Mouse (Mus musculus) neural tube, embryonic 15.5 days (tissue): ENCODE measurements around the gene Zbtb9. TPM values are rescaled to one million over a fixed set of nuclear protein-coding genes. Genes with fewer than 3 reads are reported as not detected.

ENCODE experiments used
- ATAC-seq: fragments of 200-750 bp; cut with Nextera tagmentation; 2 replicates; pipeline ENCODE4 v1.8.0; 2017; ENCODE audit warnings: mild to moderate bottlenecking, moderate TSS enrichment, moderate library complexity; ENCODE audit not compliant: low FRiP score
- H3K27ac ChIP-seq: fragments of 300-500 bp; sonication (generic); replicated peaks from 2 replicates; pipeline ENCODE4 v1.5.1; 2015; ENCODE audit warnings: mild to moderate bottlenecking, inconsistent platforms
- H3K27me3 ChIP-seq: fragments of 300-500 bp; sonication (generic); replicated peaks from 2 replicates; pipeline ENCODE4 v1.6.1; 2015; ENCODE audit warnings: inconsistent platforms
- H3K36me3 ChIP-seq: fragments of 300-500 bp; sonication (generic); 2 replicates; pipeline ENCODE4 v1.6.1; 2015; ENCODE audit warnings: inconsistent platforms
- H3K4me1 ChIP-seq: fragments of 300-500 bp; sonication (generic); 2 replicates; pipeline ENCODE4 v1.6.1; 2015; ENCODE audit warnings: inconsistent platforms
- H3K4me2 ChIP-seq: fragments of 300-500 bp; sonication (generic); 2 replicates; pipeline ENCODE4 v1.6.1; 2015; ENCODE audit warnings: inconsistent platforms, mild to moderate bottlenecking, moderate library complexity
- H3K4me3 ChIP-seq: fragments of 300-500 bp; sonication (generic); replicated peaks from 2 replicates; pipeline ENCODE4 v1.5.1; 2015; ENCODE audit warnings: mild to moderate bottlenecking, inconsistent platforms
- H3K9ac ChIP-seq: fragments of 300-500 bp; sonication (generic); replicated peaks from 2 replicates; pipeline ENCODE4 v1.6.1; 2015; ENCODE audit warnings: mild to moderate bottlenecking, inconsistent platforms
- H3K9me3 ChIP-seq: fragments of 300-500 bp; sonication (generic); replicated peaks from 2 replicates; pipeline ENCODE4 v1.6.1; 2016; ENCODE audit warnings: inconsistent platforms
- WGBS: fragments of 180-500 bp; shearing (Covaris S2); methylation state at CpG from one replicate; pipeline ENCODE4 v1.1.7; 2015; ENCODE audit warnings: mixed read lengths; 5-methylcytosine and 5-hydroxymethylcytosine counted together
- polyA plus RNA-seq: library from polyadenylated mRNA; unstranded; fragments of >200 nt; fragmentation: Nextera tagmentation; extraction: Ambion mirVana; gene quantifications from 2 replicates; pipeline ENCODE4 v1.2.1, GENCODE M21; 2015

Gene Zbtb9
- polyA plus RNA-seq, 1 experiment from 2014 or later, result 15.9 TPM

DNA sequence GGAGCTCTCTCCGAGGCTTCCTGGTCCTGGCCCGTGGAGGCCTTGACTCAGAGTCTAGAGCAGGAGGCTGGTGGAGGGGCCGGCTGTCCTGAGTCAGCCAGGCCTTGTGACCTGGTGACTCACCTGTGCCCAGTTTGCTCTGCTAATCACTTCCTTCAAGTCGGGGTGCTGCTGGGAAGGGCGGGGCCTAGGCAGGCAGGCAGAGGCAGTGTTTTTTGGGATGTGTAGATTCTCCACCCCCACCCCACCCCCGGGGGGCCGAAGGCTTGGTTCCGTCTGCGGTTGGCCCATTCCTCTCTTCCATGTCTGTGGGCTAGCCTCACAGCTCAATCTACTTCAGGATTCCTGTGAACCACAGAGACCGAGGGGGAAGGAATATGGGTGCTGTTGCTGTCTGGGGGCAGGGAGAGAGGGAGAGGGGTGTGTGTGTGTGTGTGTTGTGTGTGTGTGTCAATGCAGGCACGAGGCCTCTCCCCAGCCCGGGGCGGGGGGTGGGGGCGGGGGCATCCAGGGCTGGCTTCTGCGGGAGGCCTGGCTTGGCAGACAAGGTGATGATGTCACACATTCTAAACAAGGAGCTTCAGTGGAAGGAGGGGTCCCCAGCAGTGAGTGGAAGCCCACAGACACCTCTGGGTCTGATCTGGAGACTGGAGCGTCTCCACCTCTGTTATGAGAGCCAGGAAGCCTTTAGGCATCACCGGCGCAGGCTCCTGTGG lies 65.5 kb downstream of the Zbtb9 start:
- ATAC-seq, result no peak
- Histone ChIP-seq H3K27me3 (0 out of 2 replicates have a peak, but pooled peaks cover 3% of the 10 kb centered on the region), H3K4me2 (no peak overlapping the region), H3K4me1 (peaks cover 28% of the 10 kb centered on the region), H3K4me3 (no peak overlapping the region), H3K36me3 (no peaks in the 10 kb centered on the region), H3K27ac (no peak overlapping the region), H3K9ac (no peak overlapping the region), H3K9me3 (no peaks in the 10 kb centered on the region)
- WGBS, result 44% methylated on average over 18 of the region's 18 CpGs

GRCm38 (mm10) chr17:27039432-27040102 lies 66.6 kb downstream of the Zbtb9 start:
- Histone ChIP-seq H3K9ac (no peak overlapping the region), H3K4me2 (no peak overlapping the region), H3K4me3 (no peak overlapping the region), H3K9me3 (no peaks in the 10 kb centered on the region), H3K4me1 (peaks cover 28% of the 10 kb centered on the region), H3K27ac (no peak overlapping the region), H3K36me3 (no peaks in the 10 kb centered on the region), H3K27me3 (0 out of 2 replicates have a peak, but pooled peaks cover 3% of the 10 kb centered on the region)
- WGBS, result 71% methylated on average over 10 of the region's 10 CpGs
- ATAC-seq, result no peak

DNA sequence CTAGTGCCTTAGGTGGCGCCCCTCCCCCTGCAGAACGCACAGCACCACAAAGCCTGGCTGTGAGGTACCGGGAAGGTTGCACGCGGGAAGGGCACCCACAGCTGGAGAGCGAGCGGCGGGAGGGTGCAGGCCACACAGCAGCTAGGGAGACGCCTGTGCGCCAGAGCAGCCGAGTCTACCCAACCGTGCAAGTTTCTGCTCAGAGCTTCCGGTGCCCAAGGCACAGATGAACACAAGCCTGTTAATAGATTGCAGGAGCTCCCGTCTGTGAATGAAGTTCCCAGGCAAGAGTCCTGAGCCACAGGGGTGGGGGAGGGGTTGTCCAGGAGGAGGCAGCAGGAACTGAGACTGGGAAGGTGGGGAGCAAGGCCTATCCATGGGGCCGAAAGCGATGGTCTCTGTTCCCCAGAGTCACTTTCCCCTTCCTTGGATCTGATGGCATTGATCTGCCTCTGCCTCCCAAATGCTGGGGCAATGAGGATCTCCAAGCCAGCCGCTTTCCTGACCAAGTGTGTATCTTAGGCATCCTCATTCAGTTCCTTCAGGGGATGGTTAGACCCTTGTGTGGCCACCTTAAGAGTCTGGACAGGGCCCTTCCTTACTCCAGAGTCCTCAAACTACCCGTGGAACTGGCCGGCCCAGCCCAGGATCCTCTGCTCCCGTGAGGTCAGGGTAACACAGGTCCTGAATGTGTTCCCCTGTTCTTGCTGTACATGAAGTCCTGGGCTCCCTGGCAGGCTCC lies 67.5 kb downstream of the Zbtb9 start:
- H3K9ac ChIP-seq, result no peak overlapping the region
- H3K27ac ChIP-seq, result no peak overlapping the region
- H3K27me3 ChIP-seq, result 0 out of 2 replicates have a peak, but pooled peaks cover 3% of the 10 kb centered on the region
- H3K4me2 ChIP-seq, result peak overlapping the region; percentile 19; the same call in 1 of the 2 replicates
- no peaks in the 10 kb centered on the region for H3K36me3 ChIP-seq
- 20% methylated on average over 20 of the region's 20 CpGs for WGBS
- ATAC-seq, result no peak
- peaks cover 28% of the 10 kb centered on the region for H3K4me1 ChIP-seq
- H3K9me3 ChIP-seq, result no peaks in the 10 kb centered on the region
- H3K4me3 ChIP-seq, result no peak overlapping the region

DNA sequence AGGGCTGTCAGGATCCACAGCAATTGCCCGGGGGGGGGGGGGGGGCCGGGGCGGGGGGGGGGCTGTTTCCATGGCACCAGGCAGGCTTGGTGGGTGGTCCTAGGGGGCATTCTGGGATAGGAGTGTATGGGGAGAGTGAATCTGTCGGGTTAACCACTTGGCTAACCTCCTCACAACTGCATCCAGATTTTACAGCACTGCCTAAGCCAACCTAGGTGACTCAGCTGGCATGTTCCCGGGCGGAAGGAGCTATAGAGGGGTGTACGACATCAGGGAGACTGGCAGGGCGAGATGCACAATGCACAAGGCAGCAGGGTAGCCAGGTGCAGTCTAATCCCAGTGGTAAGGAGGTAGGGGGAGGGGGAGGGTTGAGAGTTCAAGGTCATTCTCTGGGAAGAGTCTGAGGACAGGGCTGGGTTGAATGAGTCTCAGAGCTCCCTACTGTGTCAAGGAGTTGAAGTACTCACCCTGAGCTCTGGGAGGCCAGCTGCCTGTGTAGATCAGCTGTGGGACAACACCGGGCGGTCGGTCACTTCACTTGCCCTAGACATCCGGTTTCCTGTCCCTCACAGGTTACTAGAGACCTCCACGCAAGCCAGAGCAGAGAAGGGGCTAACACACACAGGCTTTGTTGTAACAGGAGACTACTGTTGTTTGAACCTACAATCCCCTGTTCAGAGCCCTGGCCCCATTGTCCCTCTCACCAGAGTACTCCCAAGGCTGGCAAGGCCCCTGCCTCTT lies 68.2 kb downstream of the Zbtb9 start:
- Histone ChIP-seq H3K4me1 (peaks cover 28% of the 10 kb centered on the region), H3K4me3 (no peak overlapping the region), H3K4me2 (no peak overlapping the region), H3K27ac (no peak overlapping the region), H3K9ac (no peak overlapping the region), H3K27me3 (0 out of 2 replicates have a peak, but pooled peaks cover 3% of the 10 kb centered on the region), H3K36me3 (no peaks in the 10 kb centered on the region), H3K9me3 (no peaks in the 10 kb centered on the region)
- WGBS, result 47% methylated on average over 11 of the region's 13 CpGs
- ATAC-seq, result no peak; the same call in 1 of the 2 replicates

- Histone ChIP-seq H3K9ac (no peak overlapping the region), H3K27ac (no peak overlapping the region), H3K4me1 (peaks cover 28% of the 10 kb centered on the region), H3K4me2 (no peak overlapping the region), H3K9me3 (no peaks in the 10 kb centered on the region), H3K27me3 (0 out of 2 replicates have a peak, but pooled peaks cover 3% of the 10 kb centered on the region), H3K36me3 (no peaks in the 10 kb centered on the region), H3K4me3 (no peak overlapping the region)
- ATAC-seq, result no peak
- 84% methylated on average over 2 of the region's 2 CpGs for WGBS
Measured at GRCm38 (mm10) chr17:27041787-27042055, 68.8 kb downstream of the Zbtb9 start.

DNA sequence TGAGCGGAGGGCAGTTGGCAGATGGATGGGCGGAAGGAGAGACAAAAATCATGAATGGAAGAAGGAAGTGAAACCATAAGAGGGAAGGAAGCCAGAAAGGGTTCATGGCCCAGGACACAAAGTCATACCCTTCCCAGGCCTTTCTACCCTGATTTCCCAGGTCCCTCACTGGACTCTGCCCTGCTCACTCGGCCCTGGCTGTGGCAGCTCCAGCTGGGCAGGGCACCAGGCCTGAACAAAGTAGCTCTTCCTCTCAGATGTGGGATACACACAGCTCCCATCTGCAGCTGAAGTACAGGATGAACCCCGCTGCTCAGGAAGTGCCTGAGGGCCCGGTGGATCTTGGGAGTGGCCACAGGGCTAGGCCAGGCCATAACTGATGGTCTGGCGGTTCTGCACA lies 69.9 kb downstream of the Zbtb9 start:
- Histone ChIP-seq H3K27me3 (0 out of 2 replicates have a peak, but pooled peaks cover 3% of the 10 kb centered on the region), H3K9ac (no peak overlapping the region), H3K36me3 (no peaks in the 10 kb centered on the region), H3K4me2 (no peak overlapping the region), H3K9me3 (no peaks in the 10 kb centered on the region), H3K4me1 (peaks cover 28% of the 10 kb centered on the region), H3K27ac (no peak overlapping the region), H3K4me3 (no peak overlapping the region)
- no peak for ATAC-seq
- WGBS, result 73% methylated on average over 6 of the region's 6 CpGs

DNA sequence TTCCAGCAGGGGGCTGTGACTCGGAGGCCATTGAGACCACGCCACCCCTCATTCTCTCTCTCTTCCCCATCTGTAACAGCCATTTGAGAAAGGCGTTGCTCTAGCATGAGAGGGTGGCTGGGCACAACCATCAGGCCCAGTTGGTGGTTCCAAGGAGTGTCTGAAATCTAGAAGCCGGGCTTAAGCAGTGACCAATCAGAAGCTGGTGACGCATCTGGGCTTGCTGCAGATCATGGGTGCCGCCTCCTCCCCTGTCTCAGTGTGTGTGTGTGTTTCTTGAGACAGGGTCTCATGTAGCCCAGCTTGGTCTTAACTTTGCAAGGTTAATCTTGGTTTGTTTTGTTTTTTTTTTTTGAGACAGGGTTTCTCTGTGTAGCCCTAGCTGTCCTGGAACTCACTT lies 72.2 kb downstream of the Zbtb9 start:
- no peak overlapping the region for H3K4me3 ChIP-seq
- peaks cover 10% of the 10 kb centered on the region for H3K4me1 ChIP-seq
- no peaks in the 10 kb centered on the region for H3K36me3 ChIP-seq
- WGBS, result 94% methylated on average over 6 of the region's 6 CpGs
- H3K27me3 ChIP-seq, result 0 out of 2 replicates have a peak, but pooled peaks cover 3% of the 10 kb centered on the region
- H3K9me3 ChIP-seq, result no peaks in the 10 kb centered on the region
- no peak overlapping the region for H3K27ac ChIP-seq
- ATAC-seq, result no peak
- H3K4me2 ChIP-seq, result no peak overlapping the region
- H3K9ac ChIP-seq, result no peak overlapping the region

GRCm38 (mm10) chr17:27047762-27048444 lies 74.9 kb downstream of the Zbtb9 start:
- no peak for ATAC-seq
- H3K4me2 ChIP-seq, result no peak overlapping the region
- no peaks in the 10 kb centered on the region for H3K9me3 ChIP-seq
- H3K27ac ChIP-seq, result no peak overlapping the region
- H3K4me3 ChIP-seq, result no peak overlapping the region
- H3K9ac ChIP-seq, result no peak overlapping the region
- 78% methylated on average over 14 of the region's 14 CpGs for WGBS
- no peaks in the 10 kb centered on the region for H3K36me3 ChIP-seq
- H3K27me3 ChIP-seq, result peaks cover under 1% of the 10 kb centered on the region; the same call in 1 of the 2 replicates
- H3K4me1 ChIP-seq, result no peaks in the 10 kb centered on the region

DNA sequence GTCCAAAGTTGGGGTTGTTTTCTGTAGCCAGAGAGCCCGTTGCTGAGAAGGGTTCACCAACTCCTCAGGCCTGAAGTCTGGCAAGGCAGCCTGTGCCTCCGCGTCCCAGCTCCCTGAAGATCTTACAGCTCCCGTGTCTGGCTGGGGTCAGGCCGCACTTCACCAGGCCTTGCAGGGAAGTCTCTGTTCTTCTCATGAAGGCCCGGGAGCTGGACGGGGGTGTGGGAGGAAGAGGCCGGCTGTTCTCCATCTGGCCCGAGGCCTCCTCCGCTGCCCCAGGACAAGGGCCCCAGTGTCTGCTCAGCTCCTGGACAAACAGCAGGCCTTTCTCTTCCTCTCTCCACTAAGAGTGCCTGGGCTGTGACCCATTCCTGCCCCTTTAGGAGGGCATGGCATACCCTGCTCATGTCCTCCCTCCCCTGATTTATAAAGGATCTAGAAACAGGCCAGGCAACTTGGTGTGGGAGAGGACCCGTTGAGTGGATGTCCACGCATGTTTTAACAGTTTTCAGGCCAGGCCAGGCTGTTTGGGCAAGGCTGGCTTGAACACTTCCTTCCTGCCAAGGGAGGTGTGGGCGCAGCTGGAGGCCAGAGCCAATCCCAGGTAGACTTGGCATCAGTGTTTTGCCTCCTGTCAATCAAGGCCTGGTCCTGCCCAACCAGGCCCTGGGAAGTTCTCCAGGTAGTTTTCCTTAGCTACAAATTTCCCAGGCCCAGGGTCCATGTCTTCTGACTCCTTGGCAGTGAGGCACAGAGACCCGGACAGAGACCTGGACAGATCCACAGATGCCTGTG lies 75.7 kb downstream of the Zbtb9 start:
- 70% methylated on average over 14 of the region's 14 CpGs for WGBS

DNA sequence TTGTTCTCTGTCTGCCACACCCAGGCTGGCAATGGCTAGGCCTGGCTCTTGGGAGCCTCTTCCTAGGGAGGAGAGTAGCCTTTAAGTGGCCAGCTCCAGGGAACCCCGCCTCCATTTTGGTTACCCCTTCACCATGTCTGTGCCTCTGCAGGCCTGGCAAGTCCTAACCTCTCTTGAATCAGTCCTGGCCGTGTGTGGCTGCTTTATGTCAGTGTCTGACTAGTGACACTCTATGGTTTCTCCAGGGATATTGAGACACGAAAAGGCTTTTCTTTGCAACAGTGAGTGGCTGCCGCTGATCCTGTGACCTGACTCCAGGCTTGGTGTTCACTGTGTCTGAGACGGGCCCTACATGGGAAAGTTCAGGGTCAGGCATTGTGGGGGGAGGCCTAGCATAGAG lies 77.9 kb downstream of the Zbtb9 start:
- Histone ChIP-seq H3K9me3 (no peaks in the 10 kb centered on the region), H3K36me3 (no peaks in the 10 kb centered on the region), H3K4me1 (no peaks in the 10 kb centered on the region), H3K27me3 (peaks cover 23% of the 10 kb centered on the region), H3K4me2 (no peak overlapping the region), H3K4me3 (no peak overlapping the region), H3K9ac (no peak overlapping the region), H3K27ac (0 out of 2 replicates have a peak overlapping the region, but pooled peaks have one; percentile 11)
- ATAC-seq, result no peak
- WGBS, result 74% methylated on average over 5 of the region's 5 CpGs

More for the DNA sequence above, 75.7 kb downstream of the Zbtb9 start:
- H3K36me3 ChIP-seq, result no peaks in the 10 kb centered on the region
- no peak for ATAC-seq
- no peak overlapping the region for H3K4me3 ChIP-seq
- H3K4me1 ChIP-seq, result no peaks in the 10 kb centered on the region
- H3K27ac ChIP-seq, result no peak overlapping the region; the same call in 1 of the 2 replicates
- H3K9ac ChIP-seq, result no peak overlapping the region
- peaks cover 4% of the 10 kb centered on the region; the same call in 1 of the 2 replicates for H3K27me3 ChIP-seq
- no peaks in the 10 kb centered on the region for H3K9me3 ChIP-seq
- H3K4me2 ChIP-seq, result no peak overlapping the region
